Mouse (Mus musculus) brain, adult 10 weeks (tissue): Measurements from ENCODE around the gene Cdc42ep1. TPM values are rescaled to one million over a fixed set of nuclear protein-coding genes. Genes with fewer than 3 reads are reported as not detected.

Source experiments
- polyA plus RNA-seq: library from polyadenylated mRNA; stranded (reverse); fragments of 350-450 nt; fragmentation: Illumina TruSeq; extraction: RNeasy Lipid Tissue Mini Kit (QIAGEN cat#74804); gene quantifications from one replicate; pipeline ENCODE4 v1.2.3, GENCODE M21; 2015; ENCODE audit warnings: low read depth, low replicate concordance

Gene Cdc42ep1
- polyA plus RNA-seq, result 21.6 TPM

DNA sequence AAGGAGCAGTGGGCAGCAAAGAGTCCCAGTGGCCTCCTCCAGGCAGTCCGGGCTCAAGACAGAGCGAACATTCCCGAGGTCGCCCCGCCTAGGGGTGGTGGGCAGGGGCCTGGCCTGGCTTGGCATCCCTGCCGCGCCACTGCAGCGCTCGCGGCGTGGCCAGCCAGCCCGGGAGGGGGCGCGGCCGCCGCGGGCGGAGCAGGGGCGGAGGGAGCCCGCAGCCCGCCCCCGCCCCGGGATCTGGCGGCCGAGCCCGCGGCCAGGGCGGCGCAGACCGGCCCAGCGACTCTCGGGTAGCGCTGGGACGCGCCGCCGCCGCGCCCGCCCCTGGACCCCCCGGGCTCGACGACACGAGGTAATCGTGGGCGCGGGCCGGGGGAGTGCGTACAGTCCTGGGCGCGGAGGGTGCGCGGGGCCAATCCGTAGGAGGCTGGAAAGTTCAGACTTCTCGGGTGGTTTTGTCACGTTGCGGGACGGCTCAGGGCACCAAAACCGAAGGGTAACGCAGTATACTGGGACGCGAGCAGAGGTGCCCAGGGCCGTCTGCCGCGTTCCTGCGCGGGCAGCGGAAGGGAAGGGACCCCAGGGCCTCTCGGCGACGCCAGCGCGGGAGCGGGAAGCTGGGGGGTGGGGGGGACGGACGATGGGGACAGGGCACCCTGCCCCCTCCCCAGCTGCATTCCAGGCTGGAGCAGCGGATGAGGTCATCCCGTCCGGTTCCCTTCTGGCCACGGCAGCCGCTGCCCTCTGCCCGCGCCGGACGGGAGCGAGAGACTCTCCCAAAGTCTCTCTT lies at the start of gene Cdc42ep1:
Gene Cdc42ep1 (plus strand): TSS at position 254 of the 793 bp plus-strand sequence.

DNA sequence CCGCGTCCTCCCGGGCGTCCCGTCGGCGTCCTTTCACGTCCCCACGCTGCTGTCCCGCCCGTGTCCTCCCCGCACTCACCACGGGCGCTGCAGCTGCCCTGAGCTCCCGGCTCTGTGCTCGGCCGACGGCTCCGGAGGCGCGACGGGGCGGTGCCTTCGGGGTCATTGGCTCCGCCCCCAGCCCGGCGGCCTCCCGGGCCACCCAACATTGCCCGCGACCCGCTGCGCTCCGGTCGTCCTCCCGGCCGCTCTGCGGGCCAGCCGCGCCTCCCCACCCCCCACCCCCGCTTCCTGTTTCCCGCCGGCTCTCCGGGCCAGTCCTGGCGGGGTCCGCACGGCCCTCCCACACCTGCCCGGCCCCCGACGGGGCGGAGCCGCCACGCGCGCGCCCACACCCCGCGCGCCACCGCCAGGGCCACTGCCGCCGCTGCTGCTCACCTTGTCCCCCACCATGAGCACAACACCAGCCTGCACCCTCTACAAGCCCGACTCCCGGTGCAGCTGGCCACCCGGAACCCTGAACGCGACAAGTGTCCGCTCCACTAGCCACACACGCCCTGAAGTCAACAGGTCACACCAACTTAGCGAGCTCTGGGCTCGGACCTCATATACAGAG lies 39.5 kb upstream of the Cdc42ep1 start, which contains the start of gene Card10:
Gene Card10 (minus strand): TSS at position 267 of the 616 bp plus-strand sequence.

DNA sequence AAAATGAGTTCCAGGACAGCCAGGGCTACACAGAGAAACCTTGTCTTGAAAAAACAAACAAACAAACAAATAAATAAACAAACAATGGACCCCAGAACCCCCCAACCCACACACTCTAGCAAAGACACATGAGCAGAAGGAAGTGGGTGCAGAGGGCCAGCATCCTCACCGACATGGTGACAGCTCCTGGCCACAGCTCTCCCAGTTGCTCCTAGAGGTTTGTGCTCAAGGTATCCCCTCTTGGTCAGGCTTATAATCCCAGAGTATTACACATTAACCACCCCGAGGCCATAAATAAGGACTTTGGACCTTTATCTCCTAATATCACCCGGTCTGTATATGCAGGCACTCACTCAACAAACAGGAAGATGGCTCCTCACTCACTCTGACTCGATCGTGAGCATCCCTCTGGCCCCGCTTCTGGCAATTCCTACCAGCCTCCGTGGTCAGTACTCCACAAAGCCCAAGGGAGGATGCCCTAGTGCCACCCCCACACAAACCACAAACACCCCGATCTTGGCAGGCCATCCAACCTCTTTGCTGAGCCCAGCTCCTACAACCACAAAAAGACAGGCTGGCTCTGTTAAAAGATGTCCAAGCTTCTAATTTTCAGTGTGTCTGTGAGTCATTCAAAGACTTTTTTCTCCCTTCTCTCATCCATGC lies 13.0 kb downstream of the Cdc42ep1 start, which contains the start of gene Lgals2:
Gene Lgals2 (minus strand): TSS at position 227 of the 663 bp plus-strand sequence.

DNA sequence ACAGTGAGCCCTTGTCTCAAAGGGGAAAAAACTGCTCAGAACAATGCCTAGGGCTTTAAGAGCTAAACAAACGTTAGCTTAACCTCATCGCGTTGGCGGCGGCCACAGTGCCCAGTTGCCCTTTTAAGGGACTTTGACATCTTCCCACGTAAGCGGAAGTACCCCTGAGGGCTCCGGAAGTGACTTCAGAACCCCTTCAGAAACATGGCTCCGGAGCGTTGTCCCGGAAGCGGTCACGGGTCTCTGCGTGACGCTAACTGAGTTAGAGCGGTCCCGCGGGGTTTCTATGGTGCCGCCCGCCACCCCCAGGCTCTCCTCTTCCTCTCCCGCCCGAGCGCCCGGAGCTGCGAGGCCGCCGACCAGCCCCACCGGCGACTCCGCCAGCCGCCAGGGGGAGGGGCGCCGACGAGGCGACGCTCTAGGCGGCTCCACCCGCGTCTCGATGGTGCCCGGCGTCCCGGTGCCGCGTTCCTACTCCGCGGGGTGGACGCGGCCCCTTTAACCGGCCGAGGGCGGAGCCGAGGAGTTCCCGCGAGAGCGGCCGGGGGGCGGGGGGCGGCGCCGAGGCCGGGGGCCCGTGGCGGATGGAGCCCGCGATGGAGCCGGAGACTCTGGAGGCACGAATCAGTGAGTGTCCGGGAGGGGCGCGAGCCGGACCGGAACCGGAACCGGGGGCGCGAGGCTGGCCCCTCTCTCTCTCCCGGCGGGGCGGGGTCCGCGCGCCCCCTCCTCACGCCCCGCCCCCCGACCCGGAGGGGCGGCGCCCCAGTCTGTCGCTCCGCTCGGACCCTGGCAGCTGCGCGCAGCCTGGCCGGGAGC lies 34.8 kb downstream of the Cdc42ep1 start, which contains the start of gene Gga1:
Gene Gga1 (plus strand): TSS at position 200 of the 819 bp plus-strand sequence.

DNA sequence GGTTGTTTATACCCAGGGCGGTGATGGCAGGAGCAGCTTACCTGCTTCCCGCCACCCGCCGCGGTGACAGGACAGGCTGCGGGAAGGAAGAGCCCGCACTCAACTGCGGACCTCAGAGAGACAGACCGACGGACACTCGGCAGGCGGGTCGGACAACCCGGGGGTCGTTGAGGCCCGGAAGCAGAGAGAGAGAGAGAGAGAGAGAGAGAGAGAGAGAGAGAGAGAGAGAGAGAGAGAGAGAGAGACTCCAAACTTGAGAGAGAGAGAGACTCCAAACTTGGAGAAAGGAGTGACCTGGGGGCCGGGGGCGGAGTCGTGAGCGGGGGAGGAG lies 57.0 kb downstream of the Cdc42ep1 start, which contains the start of gene Gm49510:
Gene Gm49510 (plus strand): TSS at position 259 of the 331 bp plus-strand sequence.

DNA sequence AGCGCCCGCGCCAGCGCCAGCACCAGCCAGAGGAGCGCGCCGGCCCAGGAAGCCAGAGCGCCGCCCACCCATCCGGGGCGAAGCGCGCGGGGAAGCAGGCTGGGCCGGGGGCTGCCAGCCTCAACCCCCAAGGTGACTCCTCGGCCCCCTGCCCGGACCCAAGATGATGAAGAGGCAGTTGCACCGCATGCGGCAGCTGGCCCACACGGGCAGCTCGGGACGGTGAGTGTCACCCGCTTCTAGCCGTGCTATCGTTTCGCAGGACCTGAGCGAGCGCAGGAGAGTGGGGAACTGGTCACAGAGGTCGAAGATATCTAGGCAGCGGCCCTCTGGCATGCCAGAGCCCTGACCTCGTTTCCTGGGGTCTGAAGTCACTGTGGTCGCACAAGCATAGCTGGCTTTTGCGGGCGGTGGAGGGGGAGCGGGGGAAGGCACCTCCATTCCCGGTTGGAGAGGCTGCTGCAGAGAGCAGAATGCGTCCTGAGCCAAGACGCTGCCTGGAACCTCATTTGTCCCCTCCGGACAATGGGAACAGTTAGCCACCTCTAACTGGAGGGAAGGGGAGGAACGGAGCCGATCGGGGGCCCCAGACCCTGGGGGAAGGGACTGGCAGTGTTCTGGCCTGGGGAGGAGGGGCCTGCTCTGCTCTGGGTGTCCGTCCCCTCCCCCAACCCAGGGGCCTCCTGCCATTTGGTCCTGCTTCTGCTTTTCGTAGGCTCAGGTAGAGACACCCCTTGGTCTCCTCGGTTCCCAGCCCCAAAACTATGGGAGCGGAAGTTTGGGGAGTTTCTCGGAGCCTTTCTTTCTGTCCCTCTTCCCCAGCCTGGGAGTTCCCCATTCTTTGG lies 57.5 kb downstream of the Cdc42ep1 start, which contains the start of gene Sh3bp1:
Gene Sh3bp1 (plus strand): TSS at position 29 of the 845 bp plus-strand sequence.

Other genes starting within 250 kb of the Cdc42ep1 start
- gene Cyth4, start 245.6 kb upstream of the Cdc42ep1 start, polyA plus RNA-seq, result 13.0 TPM
- gene Elfn2, start 123.9 kb upstream of the Cdc42ep1 start, polyA plus RNA-seq, result 49.3 TPM
- 3.7 TPM for gene Mfng, start 69.1 kb upstream of the Cdc42ep1 start, polyA plus RNA-seq
- 3.1 TPM for gene Card10, start 39.6 kb upstream of the Cdc42ep1 start, polyA plus RNA-seq
- not detected for gene Lgals2, start 12.9 kb downstream of the Cdc42ep1 start, polyA plus RNA-seq
- gene Gga1, start 34.6 kb downstream of the Cdc42ep1 start, polyA plus RNA-seq, result 48.9 TPM
- gene Gm49510, start 57.0 kb downstream of the Cdc42ep1 start, polyA plus RNA-seq, result not detected
- gene Sh3bp1, start 57.1 kb downstream of the Cdc42ep1 start, polyA plus RNA-seq, result 21.5 TPM
- gene Pdxp, start 71.3 kb downstream of the Cdc42ep1 start, polyA plus RNA-seq, result 188 TPM
- 46.4 TPM for gene Lgals1, start 84.1 kb downstream of the Cdc42ep1 start, polyA plus RNA-seq
- 42.8 TPM for gene Nol12, start 92.3 kb downstream of the Cdc42ep1 start, polyA plus RNA-seq
- gene Triobp, start 105.1 kb downstream of the Cdc42ep1 start, polyA plus RNA-seq, result 7.6 TPM
- gene H1f0, start 185.8 kb downstream of the Cdc42ep1 start, polyA plus RNA-seq, result 136 TPM
- not detected for gene Galr3, start 199.3 kb downstream of the Cdc42ep1 start, polyA plus RNA-seq
- 20.0 TPM for gene Ankrd54, start 220.3 kb downstream of the Cdc42ep1 start, polyA plus RNA-seq
- gene Eif3l, start 232.6 kb downstream of the Cdc42ep1 start, polyA plus RNA-seq, result 88.2 TPM